Mouse (Mus musculus) kidney, adult 9 months (tissue): ENCODE measurements around the gene Pip5k1a.
"Not testable (repeated sequence)": the region's sequence is repeated elsewhere in the genome, so short reads cannot be mapped to it uniquely, and the experiment has no call there.

Experiments used
- DNase-seq: peaks from one replicate; pipeline ENCODE4 v3.0.0; 2022

Pip5k1a gene

GRCm38 (mm10) chr3:95041625-95042024 lies 65.1 kb downstream of the Pip5k1a start:
- DNase-seq = no peak

GRCm38 (mm10) chr3:95029953-95030352 lies 76.8 kb downstream of the Pip5k1a start:
- DNase-seq = no peak

- DNase-seq = not testable (repeated sequence)
Observed at GRCm38 (mm10) chr3:95029291-95029827, 77.4 kb downstream of the Pip5k1a start.

- no peak for DNase-seq
Observed at GRCm38 (mm10) chr3:95028603-95029002, 78.1 kb downstream of the Pip5k1a start.

GRCm38 (mm10) chr3:95027701-95028100 lies 79.0 kb downstream of the Pip5k1a start:
- no peak for DNase-seq

- DNase-seq = no peak
Observed at GRCm38 (mm10) chr3:95027057-95027645, 79.6 kb downstream of the Pip5k1a start.

- no peak for DNase-seq
Observed at GRCm38 (mm10) chr3:95025202-95025601, 81.5 kb downstream of the Pip5k1a start.

GRCm38 (mm10) chr3:95024551-95024950 lies 82.2 kb downstream of the Pip5k1a start:
- DNase-seq = no peak

- not testable (repeated sequence) for DNase-seq
Observed at GRCm38 (mm10) chr3:95020956-95021355, 85.8 kb downstream of the Pip5k1a start.

- DNase-seq = no peak
Observed at GRCm38 (mm10) chr3:95018741-95019140, 88.0 kb downstream of the Pip5k1a start.

- DNase-seq = no peak
Observed at GRCm38 (mm10) chr3:95016532-95017056, 90.1 kb downstream of the Pip5k1a start.

- DNase-seq = peak; percentile 99
Observed at GRCm38 (mm10) chr3:95015891-95016531, 90.7 kb downstream of the Pip5k1a start.

GRCm38 (mm10) chr3:95015337-95015872 lies 91.3 kb downstream of the Pip5k1a start, which contains the start of gene Zfp687:
Gene Zfp687, minus strand, starts transcription at chr3:95015448.
- DNase-seq = peak; percentile 100

GRCm38 (mm10) chr3:95014428-95015151 lies 92.1 kb downstream of the Pip5k1a start:
- peak; percentile 51 for DNase-seq

- peak; percentile 29 for DNase-seq
Observed at GRCm38 (mm10) chr3:95013699-95014427, 92.9 kb downstream of the Pip5k1a start.

- no peak for DNase-seq
Observed at GRCm38 (mm10) chr3:95012982-95013381, 93.7 kb downstream of the Pip5k1a start.

GRCm38 (mm10) chr3:95010396-95010795 lies 96.3 kb downstream of the Pip5k1a start:
- no peak for DNase-seq
